Mouse (Mus musculus) embryo, embryonic 11 days (tissue): ENCODE data around the gene S100a1.
A peak's percentile ranks its signal among the peaks of the same experiment; 100 is the strongest.

ENCODE experiments used
- DNase-seq: peaks from one replicate; pipeline ENCODE4 v3.0.0-alpha.2; 2015

Gene S100a1

DNA sequence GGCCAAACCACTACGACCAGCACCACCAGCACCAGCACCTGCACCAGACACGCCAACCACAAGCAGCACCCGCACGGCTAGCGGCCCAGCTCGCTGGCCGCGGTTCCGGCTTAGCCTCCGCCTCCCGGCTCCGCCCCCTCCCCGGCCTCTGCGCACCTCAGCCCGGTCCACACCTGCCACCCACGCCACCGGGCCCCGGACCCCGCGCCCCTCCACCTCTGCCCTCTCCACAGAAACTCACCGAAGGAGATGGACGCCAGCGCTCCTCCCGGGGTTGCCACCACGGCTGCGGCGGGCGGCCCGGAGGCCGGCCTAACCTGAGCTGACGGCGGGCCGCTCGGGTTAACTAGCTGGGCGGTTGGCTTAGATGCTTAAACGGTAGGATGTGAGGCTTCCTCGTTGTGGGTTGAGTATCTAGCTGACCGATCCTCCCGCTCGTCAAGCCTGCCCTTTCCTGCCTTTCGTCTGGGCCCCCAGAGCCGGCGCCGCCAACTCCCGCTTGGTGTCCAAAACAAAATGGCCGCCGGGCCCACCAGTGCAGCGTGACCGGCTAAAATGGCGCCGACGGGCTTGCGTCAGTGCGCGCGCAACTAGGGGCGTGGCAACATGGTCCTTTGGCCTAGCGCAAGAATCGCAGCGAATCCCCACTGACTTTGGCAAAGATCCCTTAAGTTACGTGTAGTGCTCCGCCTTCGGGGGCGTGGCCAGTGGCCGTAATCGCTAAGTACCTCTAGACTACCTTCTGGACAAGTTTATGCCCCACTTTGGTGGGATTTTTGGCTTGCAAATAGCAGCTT lies 5.0 kb downstream of the S100a1 start, which contains the start of gene Chtop:
Gene Chtop (minus strand): TSS at position 549 of the 797 bp plus-strand sequence.
- peak; percentile 100 for DNase-seq

DNA sequence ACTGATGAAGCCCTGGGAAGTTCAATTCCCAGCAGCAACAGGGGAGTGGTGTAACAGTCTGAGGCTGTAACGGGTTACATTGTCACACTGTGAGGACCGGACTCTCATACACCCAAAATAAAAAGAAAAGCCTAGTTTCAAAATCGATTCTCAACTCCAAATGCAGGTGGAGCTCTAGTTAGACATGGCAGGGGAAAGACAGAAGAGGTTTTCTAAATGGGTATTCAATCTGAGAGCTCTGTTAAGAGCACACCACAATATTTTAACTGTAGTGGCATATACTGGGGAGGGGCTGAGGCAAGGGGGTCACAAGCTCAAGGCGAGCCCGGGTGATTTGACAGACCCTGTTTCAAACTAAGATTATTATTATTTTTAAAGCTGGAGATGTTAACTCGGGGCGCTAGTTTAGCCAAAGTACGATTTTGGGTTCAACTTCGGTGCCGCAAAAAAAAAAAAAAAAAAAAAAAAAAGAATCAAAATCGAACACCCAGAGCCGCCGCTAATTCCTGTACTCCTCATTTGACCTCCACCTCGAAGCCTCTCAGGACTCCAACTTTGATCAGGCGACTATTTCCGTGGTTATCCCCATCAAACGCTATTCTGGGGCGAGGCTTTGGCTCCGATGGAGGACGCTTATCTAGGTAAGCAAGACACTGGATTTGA lies 5.8 kb downstream of the S100a1 start:
- no peak for DNase-seq

GRCm38 (mm10) chr3:90506362-90506761 lies 7.8 kb downstream of the S100a1 start:
- no peak for DNase-seq

GRCm38 (mm10) chr3:90505216-90505615 lies 9.0 kb downstream of the S100a1 start:
- no peak for DNase-seq

DNA sequence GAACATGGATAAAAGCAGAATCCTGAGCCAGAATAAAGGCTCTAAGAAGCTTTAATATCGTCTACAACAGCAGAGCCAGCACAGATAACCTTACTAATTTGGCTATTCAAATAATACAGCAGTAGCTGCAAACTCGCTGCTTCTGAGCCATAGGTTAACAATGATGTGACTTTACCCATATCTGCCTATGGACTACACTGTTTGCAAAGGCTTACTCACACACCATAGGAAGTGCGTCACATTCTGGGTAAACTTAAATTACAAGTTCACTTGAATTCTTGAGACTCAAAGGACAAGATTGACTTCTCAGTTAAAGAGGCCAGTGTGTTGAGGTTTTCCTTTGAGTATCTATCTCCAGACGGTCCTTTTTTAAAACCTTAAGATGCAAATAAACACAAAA lies 10.7 kb downstream of the S100a1 start:
- DNase-seq = no peak

- no peak for DNase-seq
Observed at GRCm38 (mm10) chr3:90497597-90497996, 16.6 kb downstream of the S100a1 start.

- no peak for DNase-seq
Observed at GRCm38 (mm10) chr3:90495850-90496525, 18.2 kb downstream of the S100a1 start.

- no peak for DNase-seq
Observed at GRCm38 (mm10) chr3:90493831-90494540, 20.2 kb downstream of the S100a1 start.

DNA sequence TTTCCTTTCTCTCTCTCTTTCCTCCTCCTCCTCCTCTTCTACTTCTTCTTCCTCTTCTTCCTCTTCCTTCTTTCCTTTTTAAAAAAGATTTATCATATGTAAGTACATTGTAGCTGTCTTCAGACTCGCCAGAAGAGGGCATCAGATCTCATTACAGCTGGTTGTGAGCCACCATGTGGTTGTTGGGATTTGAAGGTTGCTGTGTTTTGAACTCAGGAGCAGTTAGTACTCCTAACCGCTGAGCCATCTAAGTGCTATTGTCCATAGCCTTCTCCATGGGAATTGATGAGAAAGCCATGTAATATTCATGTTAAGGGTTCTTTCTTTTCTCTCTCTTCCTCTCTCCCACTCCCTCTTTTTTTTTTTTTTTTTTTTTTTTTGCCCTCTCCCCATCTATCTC lies 22.8 kb downstream of the S100a1 start:
- DNase-seq = no peak

- peak; percentile 97 for DNase-seq
Observed at GRCm38 (mm10) chr3:90490696-90491256, 23.4 kb downstream of the S100a1 start, which contains the start of gene Snapin. TSS of gene Snapin (minus strand) at chr3:90491033.

DNA sequence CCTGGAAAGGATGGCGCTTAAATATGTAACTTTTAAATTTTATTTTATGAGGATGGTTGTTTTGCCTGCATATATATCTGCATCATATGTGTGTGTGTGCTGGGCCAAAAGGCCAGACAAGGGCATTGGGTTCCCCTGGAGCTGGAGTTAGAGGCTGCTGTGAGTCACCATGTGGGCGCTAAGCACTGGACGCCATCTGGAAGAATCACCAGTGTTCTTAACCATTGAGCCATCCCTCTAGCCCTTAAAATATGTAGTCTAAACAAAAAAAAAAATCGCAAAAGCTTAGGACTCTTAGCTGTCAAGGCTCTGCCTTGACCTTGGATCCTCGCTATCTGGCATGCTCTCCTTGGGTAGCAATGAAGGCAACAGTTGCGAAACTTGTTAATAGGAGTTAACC lies 25.6 kb downstream of the S100a1 start:
- DNase-seq = no peak

DNA sequence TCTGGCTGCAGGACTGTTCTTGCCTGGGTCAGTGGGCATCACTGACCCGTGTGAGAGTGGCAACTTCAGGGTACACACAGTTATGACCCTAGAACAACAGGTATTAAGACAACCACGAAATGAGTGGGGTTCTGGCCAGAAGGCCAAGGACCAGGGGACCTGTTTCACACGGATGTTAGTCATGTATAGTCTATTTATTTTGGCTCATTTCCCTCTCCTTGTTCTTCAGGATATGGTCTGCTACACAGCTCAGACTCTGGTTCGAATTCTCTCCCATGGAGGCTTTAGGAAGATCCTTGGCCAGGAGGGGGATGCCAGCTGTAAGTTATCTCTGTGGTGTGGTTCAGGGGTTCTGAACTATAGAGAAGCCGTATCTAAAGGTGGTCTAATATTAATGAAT lies 27.2 kb downstream of the S100a1 start:
- no peak for DNase-seq

- peak; percentile 98 for DNase-seq
Observed at GRCm38 (mm10) chr3:90475831-90476611, 38.2 kb downstream of the S100a1 start, which contains the start of gene Ilf2. TSS of gene Ilf2 (plus strand) at chr3:90476126.

- no peak for DNase-seq
Observed at GRCm38 (mm10) chr3:90475151-90475830, 38.9 kb downstream of the S100a1 start.

DNA sequence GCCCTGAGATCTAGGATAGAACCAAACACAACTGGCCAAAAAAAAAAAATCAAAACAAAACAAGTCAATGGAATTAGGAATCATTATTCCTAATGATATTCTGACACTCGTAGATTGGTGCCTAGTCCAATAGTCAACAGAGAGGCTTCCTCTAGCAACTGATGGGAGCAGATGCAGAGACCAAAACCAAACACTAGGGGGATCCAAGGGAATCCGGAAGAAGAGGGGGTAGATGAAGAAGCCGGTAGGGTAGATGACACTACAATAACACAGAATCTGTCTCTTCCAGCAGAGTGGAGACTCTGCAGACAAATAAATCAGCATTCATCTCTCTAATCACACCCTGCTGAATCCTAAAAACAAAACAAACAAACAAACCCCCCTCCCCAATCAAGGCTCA lies 42.0 kb downstream of the S100a1 start:
- DNase-seq = no peak

- DNase-seq = no peak
Observed at GRCm38 (mm10) chr3:90467618-90468300, 46.4 kb downstream of the S100a1 start.

GRCm38 (mm10) chr3:90466311-90466766 lies 47.9 kb downstream of the S100a1 start:
- DNase-seq = peak; percentile 83

GRCm38 (mm10) chr3:90465686-90466310 lies 48.4 kb downstream of the S100a1 start, which contains the start of gene Npr1:
TSS of gene Npr1 (minus strand) at chr3:90465866.
- peak; percentile 58 for DNase-seq

DNA sequence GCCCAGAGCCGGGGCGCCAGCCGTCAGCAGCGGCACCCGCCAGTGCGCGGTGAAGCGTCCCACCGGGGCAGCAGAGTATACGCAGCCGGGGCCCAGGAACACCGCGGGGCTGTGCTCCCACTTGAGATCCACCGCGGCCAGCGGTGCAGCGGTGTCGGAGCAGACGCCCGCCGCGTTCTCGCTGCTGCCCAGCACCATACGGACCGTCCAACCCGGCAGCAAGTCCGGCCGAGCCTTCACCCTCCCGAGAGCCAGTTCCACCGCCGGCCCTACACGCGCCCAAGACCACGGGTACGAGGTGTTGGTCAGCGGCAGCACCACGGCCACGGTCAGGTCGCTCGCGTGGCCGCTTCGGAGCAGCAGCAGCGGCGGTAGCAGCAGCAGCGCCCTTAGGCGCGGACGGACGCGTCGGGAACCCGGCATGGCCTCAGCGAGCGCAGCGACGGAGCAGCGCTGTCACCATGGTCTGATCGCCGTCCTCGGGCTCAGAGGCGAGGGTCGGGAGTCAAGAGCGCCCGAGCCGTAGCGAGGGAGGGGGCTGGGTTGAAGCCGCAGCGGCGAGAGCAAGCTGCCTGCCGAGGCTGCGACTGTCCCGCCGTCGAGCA lies 49.0 kb downstream of the S100a1 start:
- DNase-seq = peak; percentile 59
